Mouse (Mus musculus) G1E-ER4 (cell line): ENCODE data around the gene Tmed10. TPM values are rescaled to one million over a fixed set of nuclear protein-coding genes. Genes with fewer than 3 reads are reported as not detected.

Source experiments
- GATA1 ChIP-seq: IDR thresholded peaks from one replicate; pipeline ENCODE4 v1.8.0; 2012; ENCODE audit warnings: low read length, inconsistent platforms
- polyA plus RNA-seq: library from polyadenylated mRNA; stranded (reverse); fragments of >175 nt; gene quantifications from 2 replicates; pipeline ENCODE4 v1.2.3, GENCODE M21; 2012

Gene Tmed10
- polyA plus RNA-seq, 1 experiment = 219 TPM

DNA sequence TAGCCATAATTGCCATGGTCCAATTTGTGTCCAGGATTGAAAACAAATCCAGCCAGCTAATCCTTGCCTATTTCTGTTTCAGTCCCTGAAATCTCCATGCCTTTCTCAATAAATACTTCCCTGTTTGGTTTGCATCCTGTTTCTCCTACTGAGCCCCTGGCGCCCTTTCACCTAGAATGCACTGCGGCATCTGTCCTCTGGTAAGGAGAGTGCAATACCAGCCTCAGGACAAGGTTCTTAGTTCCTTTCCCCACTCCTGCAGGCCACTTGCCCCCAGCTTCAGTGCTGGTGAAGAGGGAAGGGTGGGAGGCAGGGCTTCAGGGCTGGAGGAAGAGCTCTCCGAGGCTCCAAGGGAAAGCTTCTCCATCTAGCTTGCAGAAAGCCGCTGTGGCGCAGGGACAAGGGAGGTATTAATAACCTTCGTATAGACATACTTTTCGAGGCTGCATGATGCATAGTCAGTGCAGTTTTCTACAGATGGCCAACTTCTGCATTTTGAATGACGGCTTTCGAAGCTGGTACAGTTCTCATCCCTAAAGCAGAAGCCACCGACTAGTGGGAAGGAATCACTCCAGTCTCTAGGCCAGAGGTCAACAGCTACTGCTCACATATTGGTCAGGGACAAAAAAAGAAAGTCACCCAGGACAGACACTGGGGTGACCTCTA, 10.8 kb upstream of the Tmed10 start:
- no peak for TF ChIP-seq GATA1

GRCm38 (mm10) chr12:85382761-85383680, 8.4 kb upstream of the Tmed10 start:
- no peak for TF ChIP-seq GATA1

- no peak for TF ChIP-seq GATA1
Observed at GRCm38 (mm10) chr12:85381570-85381969, 6.9 kb upstream of the Tmed10 start.

- TF ChIP-seq GATA1 = no peak
Observed at GRCm38 (mm10) chr12:85380942-85381341, 6.3 kb upstream of the Tmed10 start.

DNA sequence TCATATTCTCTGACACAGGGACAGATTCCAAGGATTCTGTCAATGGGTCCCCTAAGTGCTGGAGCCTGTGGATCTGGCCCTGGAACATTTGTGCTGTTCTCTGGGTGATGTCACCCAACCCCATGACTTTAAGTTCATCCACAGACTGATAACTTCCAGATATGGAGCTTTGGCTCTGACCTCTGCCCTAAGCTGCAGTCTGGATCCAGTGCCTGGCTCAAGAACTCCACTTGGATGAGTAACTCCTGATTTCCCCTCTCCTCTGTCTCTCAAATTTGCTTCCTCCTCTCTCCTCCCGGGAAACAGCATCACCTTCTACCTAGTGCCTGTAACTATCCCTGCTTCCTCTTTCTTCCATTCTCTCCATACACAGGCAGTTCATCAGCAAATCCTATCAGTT, 5.7 kb upstream of the Tmed10 start:
- TF ChIP-seq GATA1 = no peak

GRCm38 (mm10) chr12:85378271-85378670, 3.6 kb upstream of the Tmed10 start:
- no peak for TF ChIP-seq GATA1

GRCm38 (mm10) chr12:85373591-85374560, 771 bp downstream of the Tmed10 start:
- TF ChIP-seq GATA1 = no peak

DNA sequence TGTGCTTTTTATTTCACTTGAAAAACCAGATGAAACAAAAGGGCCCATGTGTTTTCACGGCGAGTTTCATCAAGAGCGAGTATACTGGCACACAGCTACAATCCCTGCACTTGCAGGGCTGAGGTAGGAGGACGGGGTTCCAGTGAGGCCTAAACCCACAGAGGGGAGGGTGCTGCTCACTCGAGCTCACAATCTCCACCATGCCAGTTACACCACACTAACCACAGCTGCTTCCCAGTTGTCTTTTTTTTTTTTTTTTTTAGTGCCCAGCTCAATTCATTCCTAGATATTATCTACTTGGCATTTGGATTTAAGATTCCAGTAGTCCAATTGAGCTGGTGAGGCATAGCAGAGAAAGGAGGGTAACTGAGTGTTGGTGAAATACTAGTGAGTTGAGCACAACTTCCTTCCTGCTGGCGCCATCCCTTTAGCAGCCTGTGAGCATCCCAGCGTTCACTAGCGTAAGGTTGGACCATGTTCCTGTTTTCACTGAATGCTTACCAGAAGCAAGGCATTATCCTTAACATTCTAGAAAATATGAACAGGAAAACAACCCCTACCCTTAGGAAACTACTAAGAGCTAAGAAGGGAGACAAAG, 2.5 kb downstream of the Tmed10 start:
- TF ChIP-seq GATA1 = no peak

GRCm38 (mm10) chr12:85368441-85369063, 6.1 kb downstream of the Tmed10 start:
- no peak for TF ChIP-seq GATA1

- TF ChIP-seq GATA1 = no peak
Observed at GRCm38 (mm10) chr12:85366271-85366670, 8.4 kb downstream of the Tmed10 start.

GRCm38 (mm10) chr12:85362510-85362909, 12.1 kb downstream of the Tmed10 start:
- TF ChIP-seq GATA1 = no peak

- TF ChIP-seq GATA1 = no peak
Observed at GRCm38 (mm10) chr12:85361580-85361979, 13.1 kb downstream of the Tmed10 start.

DNA sequence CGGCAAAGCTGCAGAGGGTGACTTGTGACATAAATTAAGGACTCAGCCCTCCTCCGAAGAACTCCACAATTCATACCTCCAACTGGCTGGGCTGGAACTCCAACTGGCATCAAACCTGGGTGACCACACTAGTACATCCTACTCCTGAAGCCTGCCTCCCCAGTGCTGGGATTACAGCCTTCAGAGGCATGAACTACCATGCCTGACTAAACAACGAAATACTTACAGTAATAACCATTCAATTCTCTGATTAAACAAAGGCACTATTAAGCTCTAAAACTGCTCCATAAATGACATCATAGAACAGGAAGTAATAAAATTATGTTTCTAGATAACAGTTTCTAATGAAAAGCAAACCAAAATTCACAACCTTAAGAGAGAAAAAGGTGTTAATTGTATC, 13.5 kb downstream of the Tmed10 start:
- no peak for TF ChIP-seq GATA1

GRCm38 (mm10) chr12:85354061-85354460, 20.6 kb downstream of the Tmed10 start:
- no peak for TF ChIP-seq GATA1
